Mouse (Mus musculus): ENCODE measurements at regions not wholly inside any gene's neighbourhood (a gene's known extent, or its start where the extent isn't known, plus 50 kb on each side); places are given as distances from the start of the nearest gene placed in this dataset.

GRCm38 (mm10) chr15:51704198-51704597 lies 2180.5 kb upstream of the Gm7489 start:
- H3K4me3 ChIP-seq (ENCODE audit: insufficient read depth, poor library complexity, severe bottlenecking) = no peak overlapping the region
- no peaks in the 10 kb centered on the region for H3K36me3 ChIP-seq (ENCODE audit: control insufficient read depth, insufficient read depth)
- no peaks in the 10 kb centered on the region for H3K27me3 ChIP-seq (ENCODE audit: control insufficient read depth, insufficient read depth, insufficient read length)
- TF ChIP-seq USF1 (IDR thresholded peaks at IDR 0.05; ENCODE audit: low read depth) (no peak), MYOD1 (IDR thresholded peaks at IDR 0.05; ENCODE audit: control insufficient read depth, insufficient read length, low read depth) (peak; percentile 27), CEBPB (IDR thresholded peaks at IDR 0.05; ENCODE audit: low read depth) (no peak), CTCF (IDR thresholded peaks at IDR 0.05; ENCODE audit: control insufficient read depth, insufficient read depth, insufficient read length) (no peak), MAX (IDR thresholded peaks at IDR 0.05) (no peak), FOSL1 (IDR thresholded peaks at IDR 0.05; ENCODE audit: insufficient read depth, low read length, poor library complexity, severe bottlenecking) (peak; percentile 43), MYOG (IDR thresholded peaks at IDR 0.05; ENCODE audit: control insufficient read depth, extremely low read depth, insufficient read length) (no peak)
- H3K79me2 ChIP-seq (ENCODE audit: control insufficient read depth, insufficient read depth) = no peaks in the 10 kb centered on the region
- H3ac ChIP-seq (ENCODE audit: control insufficient read depth, insufficient read length, low read depth) = no peak overlapping the region
- H3K79me3 ChIP-seq (ENCODE audit: low read depth) = no peaks in the 10 kb centered on the region

- H3K36me3 ChIP-seq (ENCODE audit: control insufficient read depth, insufficient read depth) = no peaks in the 10 kb centered on the region
- TF ChIP-seq MYOG (IDR thresholded peaks at IDR 0.05; ENCODE audit: control insufficient read depth, extremely low read depth, insufficient read length) = no peak
- peak; percentile 57 for TF ChIP-seq MYOD1 (IDR thresholded peaks at IDR 0.05; ENCODE audit: control insufficient read depth, insufficient read length, low read depth)
- no peak overlapping the region for H3ac ChIP-seq (ENCODE audit: control insufficient read depth, insufficient read length, low read depth)
- H3K27me3 ChIP-seq (ENCODE audit: control insufficient read depth, insufficient read depth, insufficient read length) = no peaks in the 10 kb centered on the region
- H3K79me2 ChIP-seq (ENCODE audit: control insufficient read depth, insufficient read depth) = no peaks in the 10 kb centered on the region
- H3K79me3 ChIP-seq (ENCODE audit: low read depth) = no peaks in the 10 kb centered on the region
- no peak overlapping the region for H3K4me3 ChIP-seq (ENCODE audit: insufficient read depth, poor library complexity, severe bottlenecking)
Observed at GRCm38 (mm10) chr15:51709871-51710655, 2174.6 kb upstream of the Gm7489 start.

DNA sequence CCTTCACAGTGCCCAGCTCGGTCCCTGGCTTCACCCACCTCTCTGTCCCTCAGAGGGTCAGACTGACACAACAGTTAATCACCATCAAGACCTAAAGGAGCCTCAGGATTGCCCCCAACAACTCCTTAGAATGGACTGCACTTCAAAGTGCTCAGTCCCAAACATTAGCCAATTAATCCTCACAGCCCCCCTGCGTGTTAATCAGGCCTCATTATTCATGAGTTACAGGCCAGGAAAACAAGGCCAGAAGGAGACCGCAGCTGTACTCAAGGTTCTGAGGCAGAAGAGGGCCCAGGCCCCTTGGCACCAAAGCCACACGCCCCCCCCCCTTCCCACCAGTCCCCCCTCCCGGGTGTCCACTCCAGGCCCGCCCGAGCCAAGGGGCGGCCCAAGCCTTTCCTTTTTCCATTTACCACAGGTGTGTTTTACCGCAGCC lies 2163.8 kb upstream of the Gm7489 start:
- Histone ChIP-seq H3K4me3 (ENCODE audit: insufficient read depth, poor library complexity, severe bottlenecking) (no peak overlapping the region), H3K79me3 (ENCODE audit: low read depth) (no peaks in the 10 kb centered on the region), H3K27me3 (ENCODE audit: control insufficient read depth, insufficient read depth, insufficient read length) (no peaks in the 10 kb centered on the region), H3K79me2 (ENCODE audit: control insufficient read depth, insufficient read depth) (no peaks in the 10 kb centered on the region), H3K36me3 (ENCODE audit: control insufficient read depth, insufficient read depth) (no peaks in the 10 kb centered on the region), H3ac (ENCODE audit: control insufficient read depth, insufficient read length, low read depth) (no peak overlapping the region)
- TF ChIP-seq CEBPB (IDR thresholded peaks at IDR 0.05; ENCODE audit: low read depth) (no peak), MYOG (IDR thresholded peaks at IDR 0.05; ENCODE audit: control insufficient read depth, extremely low read depth, insufficient read length) (no peak), MAX (IDR thresholded peaks at IDR 0.05) (no peak), FOSL1 (IDR thresholded peaks at IDR 0.05; ENCODE audit: insufficient read depth, low read length, poor library complexity, severe bottlenecking) (no peak), MYOD1 (IDR thresholded peaks at IDR 0.05; ENCODE audit: control insufficient read depth, insufficient read length, low read depth) (no peak), USF1 (IDR thresholded peaks at IDR 0.05; ENCODE audit: low read depth) (no peak), CTCF (IDR thresholded peaks at IDR 0.05; ENCODE audit: control insufficient read depth, insufficient read depth, insufficient read length) (no peak)

GRCm38 (mm10) chr15:51721363-51721762 lies 2163.3 kb upstream of the Gm7489 start:
- TF ChIP-seq FOSL1 (IDR thresholded peaks at IDR 0.05; ENCODE audit: insufficient read depth, low read length, poor library complexity, severe bottlenecking) = no peak
- no peak for TF ChIP-seq CTCF (IDR thresholded peaks at IDR 0.05; ENCODE audit: control insufficient read depth, insufficient read depth, insufficient read length)
- TF ChIP-seq MAX (IDR thresholded peaks at IDR 0.05) = no peak
- TF ChIP-seq MYOD1 (IDR thresholded peaks at IDR 0.05; ENCODE audit: control insufficient read depth, insufficient read length, low read depth) = no peak
- no peak for TF ChIP-seq MYOG (IDR thresholded peaks at IDR 0.05; ENCODE audit: control insufficient read depth, extremely low read depth, insufficient read length)
- TF ChIP-seq USF1 (IDR thresholded peaks at IDR 0.05; ENCODE audit: low read depth) = no peak
- no peak for TF ChIP-seq CEBPB (IDR thresholded peaks at IDR 0.05; ENCODE audit: low read depth)
- Histone ChIP-seq H3K27me3 (ENCODE audit: control insufficient read depth, insufficient read depth, insufficient read length) (no peaks in the 10 kb centered on the region), H3K36me3 (ENCODE audit: control insufficient read depth, insufficient read depth) (no peaks in the 10 kb centered on the region), H3K79me3 (ENCODE audit: low read depth) (no peaks in the 10 kb centered on the region), H3K4me3 (ENCODE audit: insufficient read depth, poor library complexity, severe bottlenecking) (no peak overlapping the region), H3ac (ENCODE audit: control insufficient read depth, insufficient read length, low read depth) (no peak overlapping the region), H3K79me2 (ENCODE audit: control insufficient read depth, insufficient read depth) (no peaks in the 10 kb centered on the region)

DNA sequence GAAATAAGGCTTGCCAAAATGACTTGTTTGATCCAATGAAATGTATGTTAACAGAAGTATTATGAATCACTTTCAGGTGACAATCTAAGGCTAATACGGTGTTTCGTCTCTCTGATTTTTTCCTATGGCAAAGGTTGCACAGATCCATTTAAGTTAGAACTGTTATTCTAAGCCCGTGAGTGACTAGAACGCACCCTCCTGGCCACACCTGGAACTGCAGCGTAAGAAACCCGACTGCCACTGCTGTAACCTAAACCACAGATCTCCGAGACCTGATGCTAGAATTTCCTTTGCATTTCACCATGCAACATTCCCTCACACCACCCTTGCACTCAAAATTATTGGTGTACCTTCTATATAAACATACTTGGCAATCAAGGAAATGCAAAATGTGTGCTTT lies 2160.6 kb upstream of the Gm7489 start:
- Histone ChIP-seq H3K79me2 (ENCODE audit: control insufficient read depth, insufficient read depth) (no peaks in the 10 kb centered on the region), H3K79me3 (ENCODE audit: low read depth) (no peaks in the 10 kb centered on the region), H3K36me3 (ENCODE audit: control insufficient read depth, insufficient read depth) (no peaks in the 10 kb centered on the region), H3K27me3 (ENCODE audit: control insufficient read depth, insufficient read depth, insufficient read length) (no peaks in the 10 kb centered on the region), H3ac (ENCODE audit: control insufficient read depth, insufficient read length, low read depth) (no peak overlapping the region), H3K4me3 (ENCODE audit: insufficient read depth, poor library complexity, severe bottlenecking) (no peak overlapping the region)
- TF ChIP-seq MAX (IDR thresholded peaks at IDR 0.05) = no peak
- TF ChIP-seq MYOD1 (IDR thresholded peaks at IDR 0.05; ENCODE audit: control insufficient read depth, insufficient read length, low read depth) = no peak
- TF ChIP-seq MYOG (IDR thresholded peaks at IDR 0.05; ENCODE audit: control insufficient read depth, extremely low read depth, insufficient read length) = no peak
- no peak for TF ChIP-seq CEBPB (IDR thresholded peaks at IDR 0.05; ENCODE audit: low read depth)
- no peak for TF ChIP-seq FOSL1 (IDR thresholded peaks at IDR 0.05; ENCODE audit: insufficient read depth, low read length, poor library complexity, severe bottlenecking)
- TF ChIP-seq USF1 (IDR thresholded peaks at IDR 0.05; ENCODE audit: low read depth) = no peak
- TF ChIP-seq CTCF (IDR thresholded peaks at IDR 0.05; ENCODE audit: control insufficient read depth, insufficient read depth, insufficient read length) = no peak
